Mouse (Mus musculus) neutrophil, adult 59 days (primary cell): Measurements from ENCODE around the gene Dnase1l3. TPM values are rescaled to one million over a fixed set of nuclear protein-coding genes. Genes with fewer than 3 reads are reported as not detected.

ENCODE experiments used
- total RNA-seq, 2 experiments: library from RNA; stranded (reverse); gene quantifications; 1 replicate in 1 of 2; 2 replicates in 1 of 2; pipeline ENCODE4 v1.2.4; 2023

Dnase1l3 gene
- under 1 TPM; 0.18 to 0.64 TPM for total RNA-seq

DNA sequence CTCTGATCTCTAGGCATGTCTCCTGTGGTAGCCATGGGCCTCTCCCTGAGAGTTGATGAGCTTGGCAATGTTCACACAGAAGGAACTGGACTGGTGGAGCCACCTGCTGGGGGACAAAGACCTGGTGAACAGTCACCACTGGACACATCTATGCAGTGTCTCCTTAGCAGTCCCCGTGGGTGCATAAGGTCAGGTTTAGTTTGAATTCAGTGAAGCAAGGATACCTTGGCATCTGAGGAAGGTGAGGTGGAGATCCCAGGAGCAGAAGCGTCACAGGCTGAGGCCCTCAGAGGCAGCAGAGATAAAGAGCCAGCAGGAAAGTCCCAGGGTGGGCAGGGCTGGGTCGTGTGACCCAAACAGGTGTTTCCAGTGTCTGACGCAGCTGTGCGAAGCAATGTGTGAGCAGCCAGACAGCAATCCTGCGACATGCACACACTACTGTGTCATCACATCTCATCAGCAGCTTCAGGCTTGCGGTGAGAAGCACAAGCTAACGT is at the start of gene Dnase1l3:
Dnase1l3 (minus strand) TSS at position 303 of the 497 bp plus-strand sequence.

DNA sequence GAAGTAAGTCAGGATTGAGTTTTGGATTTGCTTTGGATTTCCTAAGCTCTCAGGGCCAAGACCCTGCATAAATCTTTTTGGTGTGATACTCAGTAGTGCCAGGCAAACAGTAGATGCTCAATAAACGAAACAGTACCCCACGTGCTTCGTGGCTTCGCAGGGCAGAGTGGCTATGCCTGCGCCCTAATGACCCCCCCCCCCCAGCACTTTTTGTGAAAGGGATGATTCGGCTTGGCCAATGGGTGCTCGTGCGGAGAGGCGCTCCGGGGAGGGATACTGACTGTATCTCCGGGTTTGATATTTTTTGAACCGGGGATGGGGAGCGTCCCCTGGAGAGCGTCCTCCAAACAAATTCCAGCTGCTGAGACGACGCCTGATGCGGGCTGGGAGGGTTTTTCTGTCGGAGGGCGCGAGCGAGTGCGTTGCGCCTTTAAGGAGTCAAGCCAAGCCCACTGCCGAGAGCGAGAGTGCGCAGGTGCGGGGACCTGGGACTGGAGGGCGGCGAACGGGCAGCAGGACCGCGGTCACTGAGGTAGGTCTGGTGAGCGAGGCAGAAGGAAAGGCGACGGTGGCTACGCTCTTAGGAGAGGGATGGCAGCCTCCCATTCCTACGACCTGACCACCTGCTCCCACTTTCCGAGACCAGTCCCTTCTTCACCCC is 8.2 kb upstream of the Dnase1l3 start, which contains the start of gene Abhd6:
Abhd6 (plus strand) TSS at position 471 of the 661 bp plus-strand sequence.

DNA sequence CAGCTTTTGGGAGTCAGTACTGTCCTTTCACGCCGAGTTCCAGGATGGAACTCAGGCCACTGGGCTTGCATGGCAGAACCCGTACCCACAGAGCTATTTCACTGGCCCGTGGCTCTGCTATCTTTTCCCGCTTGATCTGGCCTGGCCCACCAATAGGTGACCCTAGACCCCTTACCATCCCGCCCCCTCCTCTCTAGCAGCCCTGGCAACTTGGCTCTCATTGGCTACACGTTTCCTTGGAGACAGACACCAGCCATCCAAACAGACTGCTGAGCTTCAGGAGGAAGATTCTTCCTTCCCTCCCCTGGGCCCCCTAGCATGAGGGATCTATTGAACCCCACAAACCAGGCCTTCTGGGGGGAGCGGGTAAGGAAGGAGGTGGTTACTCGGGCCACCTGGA is 37.3 kb downstream of the Dnase1l3 start, which contains the start of gene Gm45521:
Gm45521 (plus strand) TSS at position 240 of the 400 bp plus-strand sequence.

Other genes with a start within 250 kb of the Dnase1l3 start
- gene Gm26661, start 203.0 kb downstream of the Dnase1l3 start, total RNA-seq, result not detected
- 10 to 100 TPM in 1 of 2 experiments, 1 to 10 TPM in 1; 9.8 to 10.8 TPM for gene Flnb, start 176.6 kb downstream of the Dnase1l3 start, total RNA-seq
- gene Gm45521, start 37.3 kb downstream of the Dnase1l3 start, total RNA-seq, result not detected
- gene Abhd6, start 8.3 kb upstream of the Dnase1l3 start, total RNA-seq, result under 1 TPM; 0.44 to 0.47 TPM
- gene Rpp14, start 85.8 kb upstream of the Dnase1l3 start, total RNA-seq, result 1 to 10 TPM; 4.6 to 5.0 TPM
- gene Pxk, start 103.6 kb upstream of the Dnase1l3 start, total RNA-seq, result 10 to 100 TPM; 54.7 to 58.6 TPM
- 10 to 100 TPM; 80.7 to 85.0 TPM for gene Pdhb, start 178.5 kb upstream of the Dnase1l3 start, total RNA-seq
- gene Kctd6, start 219.6 kb upstream of the Dnase1l3 start, total RNA-seq, result 1 to 10 TPM; 6.1 to 8.2 TPM